Comparison of ENCODE assay signal across 12 mouse cellular contexts in genomic region chr19:7558675-7559074, GRCm38 (mm10). TPM values are rescaled to one million over a fixed set of nuclear protein-coding genes. Genes with fewer than 3 reads are reported as not detected.
DNase-seq lines count a peak whose midpoint lies in the region; ATAC-seq and TF ChIP-seq lines count a peak whose summit lies in the region.
"Had no signal": no experiment of that assay in that cellular context is flagged by ENCODE, and none has a peak within 500 bp of the region (broad histone marks: within the 10 kb centered on the region; RNA-seq: fewer than 3 reads in every experiment).

No protein-coding gene starts in this region.

- 68% methylated on average over 4 of the region's 4 CpGs for WGBS in lung, embryonic 15.5 days

- no peaks in the 10 kb centered on the region for H3K79me2 ChIP-seq in myocyte (ENCODE audit: control insufficient read depth, insufficient read depth)

- no peak for DNase-seq in gastrocnemius, adult 2 months
- DNase-seq in gastrocnemius, adult 18-20 months (ENCODE audit: low spot score): no peak
- no peak for DNase-seq in lung, postnatal 36 days
- no peak for DNase-seq in cerebellum, postnatal 4 days (ENCODE audit: low spot score in 2 of 2)
- DNase-seq in embryo, embryonic 9.5 days (ENCODE audit: extremely low spot score): no peak
- DNase-seq: adrenal gland, postnatal 25 days had no signal

- peak overlapping the region; percentile 97 for H3K27ac ChIP-seq in gastrocnemius, adult 2 months
- H3K27ac ChIP-seq in lung, embryonic 15.5 days: no peak overlapping the region
- H3K27ac ChIP-seq in embryonic fibroblast, embryonic 13.5 days (ENCODE audit: insufficient read depth, low read length): no peak overlapping the region

- peak overlapping the region; percentile 84 for H3K4me2 ChIP-seq in lung, embryonic 15.5 days
- H3K4me2 ChIP-seq in myocyte (ENCODE audit: low read depth): peak overlapping the region; percentile 86

- intact Hi-C loops in gastrocnemius, adult 2 months (cut with DNase I): loop anchor here (5.0 kb wide), 1 partner anchor 34 kb away; no protein-coding TSS in a partner anchor

- no peaks in the 10 kb centered on the region for H3K36me3 ChIP-seq in lung, embryonic 15.5 days
- H3K36me3 ChIP-seq in myocyte (ENCODE audit: control insufficient read depth, insufficient read depth): no peaks in the 10 kb centered on the region

- no peak for ATAC-seq in lung, embryonic 15.5 days (ENCODE audit: borderline replicate concordance, extremely low read depth, low FRiP score, low TSS enrichment)
- ATAC-seq: hindbrain, embryonic 16.5 days had no signal

- no peak for TF ChIP-seq CTCF in gastrocnemius, adult 2 months (IDR thresholded peaks at IDR 0.05)
- no peak for TF ChIP-seq CTCF in embryonic fibroblast, embryonic 13.5 days (IDR thresholded peaks at IDR 0.05; ENCODE audit: borderline replicate concordance, insufficient read depth, low read length)

- no peak overlapping the region for H3K9ac ChIP-seq in lung, embryonic 15.5 days

- no peaks in the 10 kb centered on the region for H3K4me1 ChIP-seq in lung, embryonic 15.5 days
- H3K4me1 ChIP-seq in embryonic fibroblast, embryonic 13.5 days (ENCODE audit: control insufficient read depth, insufficient read depth, low read length): no peaks in the 10 kb centered on the region

- peak overlapping the region; percentile 94 for H3K4me3 ChIP-seq in gastrocnemius, adult 2 months
- peak overlapping the region; percentile 56 for H3K4me3 ChIP-seq in lung, embryonic 15.5 days
- H3K4me3 ChIP-seq in embryonic fibroblast, embryonic 13.5 days (ENCODE audit: insufficient read depth, low read length): peak overlapping the region; percentile 64; the same call in 1 of the 2 replicates
- H3K4me3 ChIP-seq in myocyte: peak overlapping the region; percentile 47

- no peak overlapping the region for H3ac ChIP-seq in myocyte (ENCODE audit: control insufficient read depth, insufficient read length)

- TF ChIP-seq POLR2A in embryonic fibroblast, embryonic 13.5 days (IDR thresholded peaks at IDR 0.05; ENCODE audit: low read depth, low read length): no peak
- no peak for TF ChIP-seq POLR2A in myocyte (IDR thresholded peaks at IDR 0.05; ENCODE audit: insufficient read length, low read depth)

- H3K27me3 ChIP-seq in lung, embryonic 15.5 days: no peaks in the 10 kb centered on the region
- no peaks in the 10 kb centered on the region for H3K27me3 ChIP-seq in myocyte (ENCODE audit: control insufficient read depth, insufficient read depth, insufficient read length)

- no peaks in the 10 kb centered on the region for H3K9me3 ChIP-seq in lung, embryonic 15.5 days

TF ChIP-seq in myocyte, 11 proteins besides CTCF, POLR2A, EP300 and RAD21:
- TF ChIP-seq USF1 (IDR thresholded peaks at IDR 0.05; ENCODE audit: low read depth) (no peak), CEBPB (IDR thresholded peaks at IDR 0.05; ENCODE audit: insufficient read depth, poor library complexity, severe bottlenecking) (no peak), MAX (IDR thresholded peaks at IDR 0.05; ENCODE audit: low read depth) (no peak)

RNA-seq across cellular contexts. Expression of gene Pla2g16, which starts 1.4 kb away (rescaled TPM):
- total RNA-seq in gastrocnemius, adult 2 months (2021): 100 to 1,000 TPM in 1 of 2 experiments, 10 to 100 TPM in 1; 94.3 to 127 TPM
- total RNA-seq in gastrocnemius, adult 18-20 months (2021): 100 to 1,000 TPM; 102 to 122 TPM
- 13.1 and 16.6 TPM in 2 replicates for polyA plus RNA-seq in lung, embryonic 15.5 days (2015; fragmentation: Nextera tagmentation; extraction: Ambion mirVana)
- 17.5 and 20.7 TPM in 2 replicates for polyA plus RNA-seq in embryonic fibroblast, embryonic 13.5 days (2011; ENCODE audit: insufficient read length, low read depth, missing spikeins)
- polyA plus RNA-seq in myocyte (2012; fragmentation: generic; extraction: Trizol): 64.5 TPM

RNA-seq across cellular contexts. Expression of gene Lgals12, which starts 48.3 kb away (rescaled TPM):
- under 1 TPM; 0.13 to 0.20 TPM for total RNA-seq in gastrocnemius, adult 2 months (2021)
- 1 to 10 TPM in 1 of 2 experiments, under 1 TPM in 1; 0.89 to 1.1 TPM for total RNA-seq in gastrocnemius, adult 18-20 months (2021)
- 1.1 and 1.6 TPM in 2 replicates for polyA plus RNA-seq in lung, embryonic 15.5 days (2015; fragmentation: Nextera tagmentation; extraction: Ambion mirVana)
- polyA plus RNA-seq in embryonic fibroblast, embryonic 13.5 days (2011; ENCODE audit: insufficient read length, low read depth, missing spikeins): not detected in 2 replicates
- polyA plus RNA-seq in myocyte (2012; fragmentation: generic; extraction: Trizol): 0.31 TPM
- polyA plus RNA-seq: C2C12 had no signal

RNA-seq across cellular contexts. Expression of gene Hrasls5, which starts 53.7 kb away (rescaled TPM):
- not detected for total RNA-seq in gastrocnemius, adult 2 months (2021)
- total RNA-seq in gastrocnemius, adult 18-20 months (2021): not detected
- polyA plus RNA-seq in lung, embryonic 15.5 days (2015; fragmentation: Nextera tagmentation; extraction: Ambion mirVana): 0.26 TPM in 1 of 2 replicates, not detected in the other
- not detected in 2 replicates for polyA plus RNA-seq in embryonic fibroblast, embryonic 13.5 days (2011; ENCODE audit: insufficient read length, low read depth, missing spikeins)
- polyA plus RNA-seq in myocyte (2012; fragmentation: generic; extraction: Trizol): 0.05 TPM
- total RNA-seq: adrenal gland, postnatal 25 days had no signal
- polyA plus RNA-seq: C2C12; embryonic facial prominence, embryonic 11.5 days; hindbrain, embryonic 16.5 days had no signal
